Mouse (Mus musculus): ENCODE measurements at regions not wholly inside any gene's neighbourhood (a gene's known extent, or its start where the extent isn't known, plus 50 kb on each side); places are given as distances from the start of the nearest gene placed in this dataset.
A peak's percentile ranks its signal among the peaks of the same experiment; 100 is the strongest.
"Not testable (repeated sequence)": the region's sequence is repeated elsewhere in the genome, so short reads cannot be mapped to it uniquely, and the experiment has no call there.

DNA sequence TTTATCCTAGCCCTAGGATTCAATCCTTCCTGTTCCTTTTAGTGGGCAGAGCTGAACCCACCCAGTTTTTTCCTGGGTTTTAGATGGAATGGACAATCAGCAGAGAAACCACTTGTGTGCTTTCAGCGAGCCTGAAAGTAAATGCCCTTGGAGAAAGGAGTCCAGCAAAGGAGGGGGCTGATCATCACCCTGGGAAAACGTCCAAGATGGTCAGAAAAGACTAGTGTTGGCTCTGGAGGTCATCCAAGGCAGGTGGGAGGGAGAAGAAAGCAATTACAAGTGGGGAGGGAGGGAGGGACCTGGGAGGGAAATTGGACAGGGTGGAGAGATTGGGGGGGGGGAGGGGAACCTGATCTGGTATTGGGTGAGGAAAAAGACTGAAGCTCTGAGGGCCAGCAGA, 55.6 kb upstream of the Zfp366 start:
- 35% methylated on average over 2 of the region's 2 CpGs for WGBS (ENCODE audit: insufficient replicate concordance)
- ATAC-seq (ENCODE audit: low read depth) = no peak
- H3K9me3 ChIP-seq (replicated peaks) = no peaks in the 10 kb centered on the region
- H3K4me2 ChIP-seq = no peak overlapping the region
- peaks cover 11% of the 10 kb centered on the region for H3K4me1 ChIP-seq (replicated peaks)
- no peaks in the 10 kb centered on the region for H3K36me3 ChIP-seq
- H3K27ac ChIP-seq = no peak overlapping the region
- no peak overlapping the region for H3K4me3 ChIP-seq (replicated peaks)
- no peak for DNase-seq
- H3K9ac ChIP-seq = no peak overlapping the region
- no peaks in the 10 kb centered on the region for H3K27me3 ChIP-seq

DNA sequence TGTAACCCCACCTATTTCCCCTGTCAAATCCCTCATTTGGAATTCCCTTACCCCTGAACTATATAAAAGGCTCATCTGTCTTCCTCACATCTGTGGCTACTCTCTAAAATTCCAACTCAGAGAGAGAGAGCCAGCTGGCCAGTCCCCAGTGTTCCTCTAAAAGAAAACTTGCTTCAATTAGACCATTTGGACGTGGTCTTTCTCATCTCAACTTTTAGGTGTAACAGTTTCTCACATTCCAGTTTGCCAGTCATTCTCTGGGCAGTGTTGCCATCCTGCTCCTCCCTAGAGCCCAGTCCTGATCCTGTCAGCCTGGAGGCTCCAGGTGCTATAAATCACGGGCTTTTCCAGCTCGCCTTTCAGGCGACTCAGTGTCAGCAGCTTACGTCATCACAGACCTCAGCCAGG, 56.3 kb upstream of the Zfp366 start:
- no peak overlapping the region for H3K9ac ChIP-seq

DNA sequence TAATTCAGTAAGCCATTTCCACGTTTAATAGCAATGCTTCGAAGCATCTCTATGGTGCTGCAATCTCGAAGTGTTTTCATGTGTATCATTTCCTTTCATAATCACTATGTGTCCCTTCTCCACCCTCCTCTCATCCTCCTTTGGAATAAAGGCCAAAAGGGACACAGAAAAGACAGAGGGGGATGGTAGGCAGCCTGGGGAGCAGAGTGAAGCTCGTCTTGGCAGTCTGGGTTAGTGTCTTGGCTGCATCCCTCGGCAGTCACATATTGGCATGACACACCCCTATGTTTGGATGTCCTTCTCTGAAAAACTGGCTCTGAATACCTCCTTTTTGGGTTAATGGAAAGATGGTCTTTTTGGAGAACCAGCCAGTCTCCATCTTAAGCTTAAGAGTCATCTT, 56.9 kb upstream of the Zfp366 start:
- no peak overlapping the region for H3K4me3 ChIP-seq (replicated peaks)
- 61% methylated on average over 5 of the region's 5 CpGs for WGBS (ENCODE audit: insufficient replicate concordance)
- no peak for ATAC-seq (ENCODE audit: low read depth)

More for the DNA sequence above, 56.3 kb upstream of the Zfp366 start:
- ATAC-seq (ENCODE audit: low read depth) = no peak
- no peak overlapping the region for H3K27ac ChIP-seq
- no peaks in the 10 kb centered on the region for H3K27me3 ChIP-seq
- no peak overlapping the region for H3K4me2 ChIP-seq
- DNase-seq = no peak
- H3K4me3 ChIP-seq (replicated peaks) = no peak overlapping the region
- 67% methylated on average over 5 of the region's 5 CpGs for WGBS (ENCODE audit: insufficient replicate concordance)
- H3K9me3 ChIP-seq (replicated peaks) = no peaks in the 10 kb centered on the region
- no peaks in the 10 kb centered on the region for H3K36me3 ChIP-seq
- H3K4me1 ChIP-seq (replicated peaks) = peaks cover 18% of the 10 kb centered on the region

DNA sequence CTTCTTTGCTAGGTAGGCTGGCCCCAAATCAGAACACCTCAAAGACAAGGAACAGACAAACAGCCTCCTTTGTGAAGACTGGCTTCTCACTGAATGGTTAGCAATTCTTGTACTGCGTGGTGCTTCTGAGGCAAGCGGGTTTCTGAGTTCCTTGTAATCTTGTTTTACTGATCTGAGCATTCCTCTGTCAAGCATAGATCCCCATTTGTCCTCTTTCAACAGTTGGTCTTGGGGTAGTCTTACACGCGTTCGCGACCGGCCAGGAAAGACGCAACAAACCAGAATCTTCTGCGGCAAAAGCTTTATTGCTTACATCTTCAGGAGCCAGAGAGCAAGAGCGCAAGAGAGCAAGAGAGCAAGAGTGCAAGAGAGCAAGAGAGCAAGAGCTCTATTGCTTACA, 57.7 kb upstream of the Zfp366 start:
- H3K9ac ChIP-seq; H3K27ac ChIP-seq; H3K36me3 ChIP-seq; H3K9me3 ChIP-seq (replicated peaks); DNase-seq; H3K4me2 ChIP-seq; H3K27me3 ChIP-seq; H3K4me3 ChIP-seq (replicated peaks); ATAC-seq (ENCODE audit: low read depth): not testable (repeated sequence)
- peaks cover 22% of the 10 kb centered on the region for H3K4me1 ChIP-seq (replicated peaks)
- 85% methylated on average over 10 of the region's 10 CpGs for WGBS (ENCODE audit: insufficient replicate concordance)

More for the DNA sequence above, 56.9 kb upstream of the Zfp366 start:
- no peak overlapping the region for H3K27ac ChIP-seq
- no peaks in the 10 kb centered on the region for H3K27me3 ChIP-seq
- no peaks in the 10 kb centered on the region for H3K9me3 ChIP-seq (replicated peaks)
- H3K4me2 ChIP-seq = no peak overlapping the region
- no peak for DNase-seq
- H3K36me3 ChIP-seq = no peaks in the 10 kb centered on the region
- peaks cover 22% of the 10 kb centered on the region for H3K4me1 ChIP-seq (replicated peaks)
- no peak overlapping the region for H3K9ac ChIP-seq

DNA sequence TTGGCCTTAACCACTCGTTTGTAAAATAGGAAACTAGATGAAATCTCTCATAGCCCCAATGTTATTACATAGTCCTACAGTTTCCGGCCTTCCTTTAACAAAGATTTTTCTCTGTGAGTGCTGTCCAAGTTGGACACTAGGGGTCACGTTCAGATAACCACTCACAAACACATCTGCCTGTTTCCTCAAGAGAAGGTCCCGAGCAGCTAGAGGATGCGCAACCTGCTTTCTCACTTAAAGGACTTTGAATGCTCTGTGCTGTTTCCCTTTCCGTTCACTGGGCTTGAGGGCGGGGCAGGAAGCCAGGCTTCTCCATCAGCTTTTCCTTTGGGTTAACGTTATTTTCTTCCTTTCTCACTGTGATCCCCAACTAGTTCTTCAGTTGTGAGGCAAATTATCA, 58.1 kb upstream of the Zfp366 start:
- Histone ChIP-seq H3K4me3 (replicated peaks) (no peak overlapping the region), H3K4me2 (no peak overlapping the region), H3K9ac (no peak overlapping the region), H3K36me3 (no peaks in the 10 kb centered on the region), H3K27ac (no peak overlapping the region), H3K9me3 (replicated peaks) (no peaks in the 10 kb centered on the region), H3K27me3 (no peaks in the 10 kb centered on the region), H3K4me1 (replicated peaks) (peaks cover 22% of the 10 kb centered on the region)
- 50% methylated on average over 8 of the region's 8 CpGs for WGBS (ENCODE audit: insufficient replicate concordance)
- ATAC-seq (ENCODE audit: low read depth) (no peak), DNase-seq (no peak)

DNA sequence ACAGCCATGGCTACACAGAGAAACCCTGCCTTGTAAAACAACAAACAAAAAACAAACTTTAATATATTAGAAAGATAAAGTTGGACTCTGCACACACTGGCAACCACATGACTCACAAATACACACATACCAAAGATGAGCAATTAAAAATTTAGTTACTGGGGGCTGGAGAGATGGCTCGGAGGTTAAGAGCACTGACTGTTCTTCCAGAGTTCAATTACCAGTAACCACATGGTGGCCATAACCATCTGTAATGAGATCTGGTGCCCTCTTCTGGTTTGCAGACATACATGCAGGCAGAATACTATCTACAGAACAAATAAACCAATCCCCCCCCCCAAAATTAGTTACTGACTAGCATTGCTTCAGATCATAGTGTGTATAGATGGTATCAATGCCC, 58.7 kb upstream of the Zfp366 start:
- ATAC-seq (ENCODE audit: low read depth) (no peak), DNase-seq (no peak)
- no peaks in the 10 kb centered on the region for H3K36me3 ChIP-seq
- no peaks in the 10 kb centered on the region for H3K27me3 ChIP-seq
- H3K9me3 ChIP-seq (replicated peaks) = no peaks in the 10 kb centered on the region
- 49% methylated on average over 1 of the region's 1 CpGs for WGBS (ENCODE audit: insufficient replicate concordance)
- no peak overlapping the region for H3K4me2 ChIP-seq
- no peak overlapping the region for H3K27ac ChIP-seq
- peaks cover 22% of the 10 kb centered on the region for H3K4me1 ChIP-seq (replicated peaks)
- H3K4me3 ChIP-seq (replicated peaks) = no peak overlapping the region
- no peak overlapping the region for H3K9ac ChIP-seq

DNA sequence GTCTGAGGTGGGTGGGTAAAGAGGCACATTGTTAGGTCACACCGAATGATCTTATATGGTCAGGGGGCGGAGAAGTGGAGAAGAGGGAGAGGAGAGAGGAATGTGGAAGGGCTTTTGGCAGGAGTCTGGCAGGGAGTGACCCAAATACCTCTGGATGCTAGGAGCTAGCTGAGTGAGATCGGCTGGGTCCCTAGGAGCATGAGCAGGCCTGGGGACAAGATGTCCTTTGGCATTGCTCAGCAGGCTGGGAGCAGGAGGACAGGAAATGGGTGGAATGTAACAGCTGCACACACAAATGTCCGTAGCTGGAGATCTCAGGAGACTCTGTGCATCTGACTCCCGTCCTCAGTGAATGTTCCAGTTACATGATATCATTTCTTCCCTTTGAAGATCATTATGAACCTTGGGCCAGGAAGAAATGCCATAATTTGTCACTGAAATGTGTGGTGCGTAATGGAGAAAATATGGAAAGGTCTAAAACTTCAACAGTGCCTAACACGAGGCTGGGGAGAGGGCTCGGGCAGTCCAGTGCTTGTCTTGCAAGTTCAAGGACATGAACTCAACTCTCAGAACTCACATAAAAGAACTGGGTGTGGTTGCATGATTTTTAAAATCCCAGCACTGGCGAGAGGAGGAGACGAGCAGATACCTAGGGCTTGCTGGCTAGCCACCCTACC, 59.6 kb upstream of the Zfp366 start:
- DNase-seq (no peak), ATAC-seq (ENCODE audit: low read depth) (no peak)
- H3K9ac ChIP-seq = no peak overlapping the region
- H3K27ac ChIP-seq = no peak overlapping the region
- 68% methylated on average over 10 of the region's 10 CpGs for WGBS (ENCODE audit: insufficient replicate concordance)
- H3K4me2 ChIP-seq = no peak overlapping the region
- H3K27me3 ChIP-seq = no peaks in the 10 kb centered on the region
- peaks cover 22% of the 10 kb centered on the region for H3K4me1 ChIP-seq (replicated peaks)
- H3K4me3 ChIP-seq (replicated peaks) = no peak overlapping the region
- H3K36me3 ChIP-seq = no peaks in the 10 kb centered on the region
- no peaks in the 10 kb centered on the region for H3K9me3 ChIP-seq (replicated peaks)

DNA sequence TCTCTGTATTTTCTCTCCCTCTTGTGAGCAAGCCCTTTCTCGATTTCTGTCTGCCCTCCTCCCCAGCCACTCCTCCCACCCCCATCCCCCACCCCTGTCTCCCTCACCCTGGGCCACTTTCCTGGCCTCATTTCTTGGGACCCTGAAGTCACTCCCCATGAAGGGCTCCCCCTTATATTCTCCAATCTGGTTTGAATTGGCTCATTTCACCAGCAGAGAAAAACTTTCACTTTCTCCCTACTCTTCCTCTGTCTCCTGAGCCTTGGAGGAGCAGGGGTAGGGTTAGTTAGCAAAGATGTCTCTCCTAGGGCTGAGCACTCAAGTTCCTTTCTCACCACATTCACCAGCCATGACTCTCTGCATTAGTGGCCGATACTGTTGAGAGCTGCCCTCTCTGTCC, 60.5 kb upstream of the Zfp366 start:
- WGBS (ENCODE audit: insufficient replicate concordance) = 53% methylated on average over 2 of the region's 2 CpGs
- Histone ChIP-seq H3K9ac (no peak overlapping the region), H3K4me3 (replicated peaks) (no peak overlapping the region), H3K9me3 (replicated peaks) (no peaks in the 10 kb centered on the region), H3K27me3 (no peaks in the 10 kb centered on the region), H3K4me1 (replicated peaks) (peaks cover 22% of the 10 kb centered on the region), H3K27ac (no peak overlapping the region), H3K4me2 (no peak overlapping the region), H3K36me3 (no peaks in the 10 kb centered on the region)
- DNase-seq = no peak
- ATAC-seq (ENCODE audit: low read depth) = no peak

DNA sequence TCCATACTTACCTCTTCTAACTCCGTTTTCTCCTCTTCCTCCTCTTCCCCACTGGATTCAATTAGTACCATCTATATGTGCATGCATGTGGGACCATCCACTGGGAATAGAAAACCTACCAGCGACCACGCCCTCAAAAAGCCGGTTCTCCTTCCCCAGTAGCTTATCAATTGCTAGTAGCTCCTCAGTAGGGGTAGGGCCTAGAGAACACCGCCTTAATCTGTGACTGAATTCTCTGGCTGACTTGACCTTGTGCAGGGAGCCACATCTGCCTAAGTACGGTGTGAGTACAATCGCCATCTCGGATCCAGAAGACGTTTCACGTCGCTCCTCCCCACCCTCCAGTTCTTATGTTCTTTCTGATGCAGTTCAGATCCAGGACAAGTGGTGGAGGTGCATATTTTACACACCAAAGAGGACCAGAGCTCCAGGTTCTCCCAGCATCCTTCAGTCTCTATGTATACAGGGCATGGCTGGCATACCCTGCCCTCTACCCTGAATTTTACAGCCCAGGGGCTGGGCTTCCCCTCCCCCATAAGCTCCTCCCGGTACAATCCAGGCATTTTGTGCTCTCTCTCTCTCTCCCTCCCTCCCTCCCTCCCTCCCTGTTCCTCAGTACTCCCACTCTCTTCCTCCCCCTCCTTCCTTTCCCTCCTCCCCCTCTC, 61.0 kb upstream of the Zfp366 start:
- no peak overlapping the region for H3K9ac ChIP-seq
- no peaks in the 10 kb centered on the region for H3K36me3 ChIP-seq
- no peaks in the 10 kb centered on the region for H3K27me3 ChIP-seq
- ATAC-seq (ENCODE audit: low read depth) (peak; percentile 91), DNase-seq (peak; percentile 17)
- no peak overlapping the region for H3K4me3 ChIP-seq (replicated peaks)
- H3K4me2 ChIP-seq = peak overlapping the region; percentile 35
- no peaks in the 10 kb centered on the region for H3K9me3 ChIP-seq (replicated peaks)
- H3K4me1 ChIP-seq (replicated peaks) = peaks cover 22% of the 10 kb centered on the region
- peak overlapping the region; percentile 63; the same call in 1 of the 2 replicates for H3K27ac ChIP-seq
- 58% methylated on average over 12 of the region's 12 CpGs for WGBS (ENCODE audit: insufficient replicate concordance)

DNA sequence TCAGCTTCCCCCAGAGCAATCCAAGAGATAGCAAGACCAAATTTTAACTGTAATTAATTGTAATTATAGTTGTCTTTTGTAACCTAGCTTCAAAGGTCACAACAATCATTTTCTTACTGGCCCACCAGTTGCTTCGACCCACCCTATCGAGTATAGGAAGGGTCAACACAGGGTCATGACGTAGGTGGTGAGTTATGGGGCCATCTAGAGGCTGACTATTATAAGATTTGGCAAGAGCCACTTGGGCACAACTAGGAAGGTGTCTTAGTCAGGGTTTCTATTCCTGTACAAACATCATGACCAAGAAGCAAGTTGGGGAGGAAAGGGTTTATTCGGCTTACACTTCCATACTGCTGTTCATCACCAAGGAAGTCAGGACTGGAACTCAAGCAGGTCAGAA, 62.1 kb upstream of the Zfp366 start:
- H3K9ac ChIP-seq; H3K4me3 ChIP-seq (replicated peaks); H3K36me3 ChIP-seq; H3K9me3 ChIP-seq (replicated peaks); ATAC-seq (ENCODE audit: low read depth); H3K4me2 ChIP-seq; DNase-seq; H3K27me3 ChIP-seq; H3K27ac ChIP-seq: not testable (repeated sequence)
- WGBS (ENCODE audit: insufficient replicate concordance) = 71% methylated on average over 4 of the region's 4 CpGs
- peaks cover 22% of the 10 kb centered on the region for H3K4me1 ChIP-seq (replicated peaks)

DNA sequence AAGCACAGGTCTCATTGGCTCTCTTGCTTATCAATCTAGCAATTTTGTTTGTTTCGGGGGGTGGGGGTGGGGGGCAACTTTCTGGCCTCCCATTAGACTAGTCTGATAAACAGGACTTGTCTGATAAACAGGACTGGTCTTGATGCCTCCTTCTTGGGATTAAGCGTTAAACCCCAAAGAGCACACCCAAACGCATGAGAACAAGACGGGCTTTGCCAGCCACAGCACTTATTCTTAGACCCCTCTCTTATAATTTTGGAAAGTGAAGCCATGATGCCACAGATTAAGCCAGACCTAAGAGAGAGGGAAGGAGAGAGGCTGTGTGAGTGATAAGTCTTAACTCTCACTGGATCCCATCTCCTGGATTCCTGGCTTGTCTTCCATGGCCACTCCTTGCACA, 63.5 kb upstream of the Zfp366 start:
- Histone ChIP-seq H3K9me3 (replicated peaks) (no peaks in the 10 kb centered on the region), H3K27ac (no peak overlapping the region), H3K9ac (no peak overlapping the region), H3K36me3 (no peaks in the 10 kb centered on the region), H3K4me3 (replicated peaks) (no peak overlapping the region), H3K27me3 (no peaks in the 10 kb centered on the region), H3K4me2 (no peak overlapping the region), H3K4me1 (replicated peaks) (peaks cover 22% of the 10 kb centered on the region)
- no peak for DNase-seq
- no peak for ATAC-seq (ENCODE audit: low read depth)
- WGBS (ENCODE audit: insufficient replicate concordance) = 68% methylated on average over 4 of the region's 4 CpGs

DNA sequence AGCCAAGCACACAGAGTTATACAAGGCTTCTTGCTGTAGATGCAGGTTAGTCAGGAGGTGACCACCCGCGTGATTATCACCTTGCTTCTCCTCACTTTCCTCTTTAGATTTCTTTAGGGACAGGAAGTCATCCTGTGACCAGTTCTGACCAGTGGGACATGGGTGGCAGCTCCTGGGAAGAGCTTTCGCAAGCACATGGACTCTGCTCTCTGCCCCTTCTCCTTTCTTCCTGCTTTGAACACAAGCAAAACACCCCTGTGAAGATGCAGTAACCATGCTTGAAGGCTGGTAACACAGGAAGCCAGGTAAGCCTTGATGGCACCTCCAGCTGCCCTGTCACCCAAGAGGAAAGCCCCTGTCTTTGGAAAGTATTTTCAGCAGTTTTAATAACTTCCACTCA, 64.7 kb upstream of the Zfp366 start:
- Histone ChIP-seq H3K27me3 (no peaks in the 10 kb centered on the region), H3K4me2 (no peak overlapping the region), H3K27ac (no peak overlapping the region), H3K4me1 (replicated peaks) (peaks cover 23% of the 10 kb centered on the region), H3K9me3 (replicated peaks) (no peaks in the 10 kb centered on the region), H3K4me3 (replicated peaks) (no peak overlapping the region), H3K9ac (no peak overlapping the region), H3K36me3 (no peaks in the 10 kb centered on the region)
- ATAC-seq (ENCODE audit: low read depth) = no peak
- DNase-seq = no peak
- 84% methylated on average over 3 of the region's 3 CpGs for WGBS (ENCODE audit: insufficient replicate concordance)

Data from liver, embryonic 13.5 days (tissue).